Comparison of ENCODE assay signal across 27 mouse cellular contexts in genomic region chr11:18571557-18572209, GRCm38 (mm10).
A peak's percentile ranks its signal among the peaks of the same experiment; 100 is the strongest.
DNase-seq lines count a peak whose midpoint lies in the region; ATAC-seq and TF ChIP-seq lines count a peak whose summit lies in the region.
"Had no signal": no experiment of that assay in that cellular context is flagged by ENCODE, and none has a peak within 500 bp of the region (broad histone marks: within the 10 kb centered on the region; RNA-seq: fewer than 3 reads in every experiment).

No protein-coding gene starts in this region.

- 84% methylated on average over 4 of the region's 4 CpGs for WGBS in lung, embryonic 14.5 days
- 71% methylated on average over 4 of the region's 4 CpGs for WGBS in small intestine, adult 2 months
- 65% methylated on average over 4 of the region's 4 CpGs for WGBS in stomach, embryonic 15.5 days

- no peak for TF ChIP-seq CTCF in lung, embryonic 14.5 days (IDR thresholded peaks at IDR 0.05; ENCODE audit: low read depth)
- TF ChIP-seq CTCF in small intestine, adult 2 months (IDR thresholded peaks at IDR 0.05; ENCODE audit: extremely low read depth, insufficient read length, insufficient replicate concordance, low read depth, low read length) = no peak

- no peaks in the 10 kb centered on the region for H3K36me3 ChIP-seq in lung, embryonic 14.5 days (ENCODE audit: insufficient read depth)
- no peaks in the 10 kb centered on the region for H3K36me3 ChIP-seq in small intestine, adult 2 months (ENCODE audit: control insufficient read depth, insufficient read depth, low read length)
- H3K36me3 ChIP-seq in stomach, embryonic 15.5 days = no peaks in the 10 kb centered on the region
- H3K36me3 ChIP-seq: embryonic facial prominence, embryonic 13.5 days; embryonic facial prominence, embryonic 15.5 days; forebrain, embryonic 10.5 days; forebrain, embryonic 12.5 days; G1E had no signal

- no peak overlapping the region for H3K9ac ChIP-seq in lung, embryonic 14.5 days
- no peak overlapping the region for H3K9ac ChIP-seq in stomach, embryonic 15.5 days
- H3K9ac ChIP-seq: embryonic facial prominence, embryonic 13.5 days; embryonic facial prominence, embryonic 15.5 days; forebrain, embryonic 12.5 days had no signal

- no peak for TF ChIP-seq POLR2A in small intestine, adult 2 months (IDR thresholded peaks at IDR 0.05; ENCODE audit: low read depth, low read length)

- DNase-seq in lung, embryonic 14.5 days = no peak
- DNase-seq in lung, postnatal 14 days = no peak
- no peak for DNase-seq in retina, postnatal 1 day
- DNase-seq in B cell, adult 2 months = no peak
- DNase-seq in adrenal gland, postnatal 4 days (ENCODE audit: low spot score in 2 of 2) = no peak
- DNase-seq: adrenal gland, adult 8-10 months; adrenal gland, postnatal 14 days; adrenal gland, postnatal 36 days; cerebellum, adult 11 months; cerebellum, adult 18-20 months; cerebellum, adult 8-10 months; cerebellum, adult 9-11 months; cerebellum, postnatal 36 days; embryo, embryonic 11 days had no signal

- H3K4me2 ChIP-seq in lung, embryonic 14.5 days = no peak overlapping the region
- H3K4me2 ChIP-seq in stomach, embryonic 15.5 days = no peak overlapping the region
- H3K4me2 ChIP-seq: embryonic facial prominence, embryonic 13.5 days; embryonic facial prominence, embryonic 15.5 days; forebrain, embryonic 12.5 days had no signal

- ATAC-seq in lung, embryonic 14.5 days (ENCODE audit: insufficient read depth) = 0 out of 2 replicates have a peak, but pooled peaks have one; percentile 24
- ATAC-seq in stomach, embryonic 15.5 days (ENCODE audit: insufficient read depth, low FRiP score, low read depth) = peak; percentile 84
- ATAC-seq: activated CD4-positive, CD25-positive, alpha-beta regulatory T cell, adult 4 months; forebrain, embryonic 14.5 days; forebrain, embryonic 16.5 days; Patski had no signal

- H3K4me1 ChIP-seq in lung, embryonic 14.5 days (ENCODE audit: insufficient read depth) = no peaks in the 10 kb centered on the region
- H3K4me1 ChIP-seq in small intestine, adult 2 months (ENCODE audit: control insufficient read depth, insufficient read depth, insufficient read length, low read length) = no peaks in the 10 kb centered on the region
- H3K4me1 ChIP-seq in stomach, embryonic 15.5 days = no peaks in the 10 kb centered on the region
- H3K4me1 ChIP-seq: embryonic facial prominence, embryonic 13.5 days; embryonic facial prominence, embryonic 15.5 days; forebrain, embryonic 10.5 days; forebrain, embryonic 12.5 days had no signal

- H3K27me3 ChIP-seq in lung, embryonic 14.5 days (ENCODE audit: insufficient read depth, low read length) = no peaks in the 10 kb centered on the region
- no peaks in the 10 kb centered on the region for H3K27me3 ChIP-seq in small intestine, adult 2 months (ENCODE audit: control insufficient read depth, insufficient read depth, low read length)
- no peaks in the 10 kb centered on the region for H3K27me3 ChIP-seq in stomach, embryonic 15.5 days (replicated peaks)
- H3K27me3 ChIP-seq: CH12.LX; embryonic facial prominence, embryonic 13.5 days; embryonic facial prominence, embryonic 15.5 days; forebrain, embryonic 12.5 days; Patski had no signal

- H3K27ac ChIP-seq in lung, embryonic 14.5 days (ENCODE audit: low read depth) = no peak overlapping the region
- peak overlapping the region; percentile 21; the same call in 1 of the 2 replicates for H3K27ac ChIP-seq in small intestine, adult 2 months (ENCODE audit: insufficient read depth, low read depth, low read length)
- no peak overlapping the region for H3K27ac ChIP-seq in stomach, embryonic 15.5 days
- H3K27ac ChIP-seq: embryonic facial prominence, embryonic 13.5 days; embryonic facial prominence, embryonic 15.5 days; forebrain, embryonic 10.5 days; forebrain, embryonic 12.5 days had no signal

- H3K9me3 ChIP-seq in lung, embryonic 14.5 days (ENCODE audit: low read depth, low read length) = no peaks in the 10 kb centered on the region
- H3K9me3 ChIP-seq in stomach, embryonic 15.5 days = no peaks in the 10 kb centered on the region
- H3K9me3 ChIP-seq: embryonic facial prominence, embryonic 13.5 days; embryonic facial prominence, embryonic 15.5 days; forebrain, embryonic 12.5 days; G1E had no signal

- H3K4me3 ChIP-seq in lung, embryonic 14.5 days (ENCODE audit: low read depth, low read length) = no peak overlapping the region
- H3K4me3 ChIP-seq in small intestine, adult 2 months (ENCODE audit: low read depth, low read length) = no peak overlapping the region
- no peak overlapping the region for H3K4me3 ChIP-seq in stomach, embryonic 15.5 days (replicated peaks)
- H3K4me3 ChIP-seq: embryonic facial prominence, embryonic 13.5 days; embryonic facial prominence, embryonic 15.5 days; erythroblast, embryonic 14.5 days; forebrain, embryonic 10.5 days; forebrain, embryonic 12.5 days had no signal
